Mouse (Mus musculus) adrenal gland, adult 10 weeks (tissue): ENCODE data around the gene Gm21725. TPM values are rescaled to one million over a fixed set of nuclear protein-coding genes. Genes with fewer than 3 reads are reported as not detected.

Experiments
- polyA plus RNA-seq: library from polyadenylated mRNA; stranded (reverse); fragments of 350-450 nt; fragmentation: Illumina TruSeq; extraction: RNeasy Lipid Tissue Mini Kit (QIAGEN cat#74804); gene quantifications from one replicate; pipeline ENCODE4 v1.2.3, GENCODE M21; 2014; ENCODE audit warnings: low read depth, low replicate concordance

Gm21725 gene
- not detected for polyA plus RNA-seq

DNA sequence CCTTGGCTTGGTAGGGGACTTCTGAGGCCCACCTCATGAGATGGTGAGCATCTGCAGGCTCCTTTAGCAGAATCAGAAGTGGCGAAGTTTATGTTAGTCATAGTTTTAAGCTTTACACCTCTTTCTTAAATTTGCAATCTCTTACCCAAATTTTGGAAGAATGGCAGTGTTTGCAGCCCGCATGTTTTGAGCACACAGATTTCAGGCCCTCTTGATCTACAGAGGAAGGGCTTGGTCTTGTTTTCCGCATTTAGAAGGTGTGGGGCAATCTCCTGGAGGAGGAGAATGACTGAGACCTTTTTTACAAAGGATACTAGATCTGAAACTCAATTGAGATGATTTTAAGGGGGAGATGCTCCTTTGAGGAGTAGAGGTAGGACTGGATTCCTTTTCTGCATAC is at the start of gene Gm21725:
Gene Gm21725 (minus strand): TSS at position 101 of the 400 bp plus-strand sequence.

Other genes starting within 250 kb of the Gm21725 start
- not detected for gene Gm21891, start 215.6 kb downstream of the Gm21725 start, polyA plus RNA-seq
- not detected for gene Gm21425, start 187.1 kb downstream of the Gm21725 start, polyA plus RNA-seq
- gene Gm21828, start 125.1 kb downstream of the Gm21725 start, polyA plus RNA-seq = not detected
- not detected for gene Gm21440, start 96.7 kb downstream of the Gm21725 start, polyA plus RNA-seq
- gene Gm21454, start 96.6 kb downstream of the Gm21725 start, polyA plus RNA-seq = not detected
- not detected for gene Gm21866, start 116.5 kb upstream of the Gm21725 start, polyA plus RNA-seq
- not detected for gene Gm20773, start 145.0 kb upstream of the Gm21725 start, polyA plus RNA-seq